Mouse (Mus musculus) lung, adult 2 months (tissue): ENCODE data around the gene Syn2. TPM values are rescaled to one million over a fixed set of nuclear protein-coding genes. Genes with fewer than 3 reads are reported as not detected.

Source experiments
- DNase-seq: peaks from one replicate; pipeline ENCODE4 v3.0.0; 2022
- H3K4me1 ChIP-seq: fragments of 200-500 bp; 2 replicates; pipeline ENCODE4 v1.6.1; 2011; ENCODE audit warnings: low read length; ENCODE audit not compliant: control insufficient read depth, insufficient read depth
- H3K4me3 ChIP-seq: fragments of 200-500 bp; replicated peaks from 2 replicates; pipeline ENCODE3; 2011; ENCODE audit warnings: low read depth, mild to moderate bottlenecking, control low read depth, low read length; ENCODE audit errors: extremely low read depth
- CTCF ChIP-seq: fragments of 200-500 bp; IDR thresholded peaks from 2 replicates; pipeline ENCODE4 v1.5.1; 2011; ENCODE audit warnings: mild to moderate bottlenecking, low read length, control low read depth; ENCODE audit not compliant: insufficient read depth
- POLR2A ChIP-seq: fragments of 200-500 bp; IDR thresholded peaks from 2 replicates; pipeline ENCODE4 v1.6.1; 2011; ENCODE audit warnings: low read depth, mild to moderate bottlenecking, control low read depth, low read length, borderline replicate concordance; ENCODE audit errors: extremely low read depth
- WGBS: fragments of 180-500 bp; shearing (Covaris S2); methylation state at CpG from one replicate; pipeline ENCODE4 v1.1.7; 2018; 5-methylcytosine and 5-hydroxymethylcytosine counted together
- polyA plus RNA-seq: library from polyadenylated mRNA; depleted of rRNA; stranded (reverse); fragments of >200 nt; gene quantifications from 2 replicates; pipeline ENCODE4 v1.2.3, GENCODE M21; 2012

Gene Syn2
- polyA plus RNA-seq, 1 experiment, result 11.5 TPM

GRCm38 (mm10) chr6:115267916-115268315, 133.2 kb downstream of the Syn2 start:
- 51% methylated on average over 2 of the region's 2 CpGs for WGBS
- no peaks in the 10 kb centered on the region for H3K4me1 ChIP-seq
- H3K4me3 ChIP-seq, result no peak overlapping the region
- DNase-seq, result peak; percentile 59
- peak; percentile 85 for TF ChIP-seq CTCF
- no peak for TF ChIP-seq POLR2A

DNA sequence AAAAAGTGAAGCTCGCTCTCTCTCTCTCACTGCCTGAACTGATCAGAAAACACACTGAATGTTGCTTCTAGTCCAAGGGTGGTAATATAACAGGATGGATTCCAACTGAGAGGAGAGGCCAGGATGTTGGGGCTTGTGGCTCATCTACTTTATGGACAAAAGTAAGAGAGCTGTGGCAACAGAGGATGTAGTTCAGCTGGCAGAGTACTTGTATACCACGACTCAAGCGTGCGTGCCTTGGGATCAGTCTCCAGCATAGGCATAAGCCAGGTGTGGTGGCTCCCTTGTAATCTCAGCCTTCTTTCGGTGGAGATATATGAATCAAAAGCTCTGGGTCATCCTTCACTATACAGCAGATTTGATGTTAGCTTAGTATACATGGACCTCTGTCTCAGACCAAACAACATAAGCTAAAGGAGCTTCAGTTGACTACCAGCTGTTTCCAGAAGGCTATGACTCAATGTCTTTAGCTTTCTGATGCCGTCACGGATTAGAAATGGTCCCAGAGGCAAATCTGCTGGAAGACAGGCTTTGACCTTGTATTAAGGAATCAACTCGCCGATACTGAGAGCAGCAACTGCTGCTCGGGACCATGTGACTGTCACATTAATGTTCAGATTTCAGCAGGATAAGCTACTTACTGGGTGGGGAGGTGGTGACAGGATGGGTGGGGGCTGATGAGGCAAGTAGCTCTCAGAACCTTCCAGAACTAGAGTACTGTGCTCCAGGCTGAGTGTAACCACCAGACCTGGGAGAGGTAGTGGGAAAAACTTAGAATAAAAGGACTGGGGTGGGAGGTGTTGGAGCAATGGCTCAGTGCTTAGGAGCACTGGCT, 134.1 kb downstream of the Syn2 start:
- no peak overlapping the region for H3K4me3 ChIP-seq
- no peak for TF ChIP-seq CTCF
- TF ChIP-seq POLR2A, result no peak
- H3K4me1 ChIP-seq, result no peaks in the 10 kb centered on the region
- no peak for DNase-seq
- 88% methylated on average over 10 of the region's 10 CpGs for WGBS

DNA sequence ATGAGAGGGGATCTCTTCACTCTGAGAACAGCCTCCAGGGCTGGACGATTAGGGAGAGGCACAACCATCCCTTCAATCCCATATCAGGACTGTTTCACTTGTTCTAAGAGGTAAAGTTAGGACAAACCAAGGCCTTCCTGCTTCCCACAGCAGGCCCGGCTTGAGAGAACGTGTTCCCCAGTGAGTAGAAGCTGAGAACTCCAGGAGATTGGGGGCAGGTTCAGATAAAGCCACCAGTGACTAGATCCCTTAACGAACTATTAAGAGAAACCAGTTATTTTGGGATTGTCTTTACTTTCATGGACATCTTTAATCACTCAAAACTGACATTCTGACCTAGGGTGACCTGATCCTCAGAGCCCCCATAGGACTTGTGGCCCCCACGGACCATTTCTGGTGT, 134.9 kb downstream of the Syn2 start:
- WGBS, result 69% methylated on average over 5 of the region's 5 CpGs
- no peak overlapping the region for H3K4me3 ChIP-seq
- H3K4me1 ChIP-seq, result no peaks in the 10 kb centered on the region
- TF ChIP-seq CTCF (no peak), POLR2A (no peak)
- DNase-seq, result no peak

GRCm38 (mm10) chr6:115270085-115270484, 135.4 kb downstream of the Syn2 start:
- no peak for DNase-seq
- WGBS, result 46% methylated on average over 2 of the region's 2 CpGs
- Histone ChIP-seq H3K4me3 (no peak overlapping the region), H3K4me1 (no peaks in the 10 kb centered on the region)
- TF ChIP-seq POLR2A, result no peak

DNA sequence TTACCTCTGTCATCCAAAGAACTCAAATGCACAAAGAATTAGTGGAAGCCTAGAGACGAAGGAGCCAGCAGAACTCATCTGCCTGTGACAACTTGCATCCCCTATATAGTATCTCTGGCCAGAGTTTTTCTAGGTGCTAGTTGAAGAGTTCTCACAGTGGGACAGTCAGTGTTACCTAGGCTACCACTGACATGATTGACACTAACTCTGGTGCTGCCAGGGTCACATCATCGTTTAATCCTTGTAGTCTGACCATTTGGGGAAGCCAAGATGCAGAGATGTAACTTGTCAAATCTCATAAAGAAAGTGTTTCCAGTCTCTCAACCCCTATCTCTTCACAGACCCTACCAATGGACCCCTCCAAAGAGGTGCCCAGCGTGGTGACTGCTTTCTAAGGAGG, 136.6 kb downstream of the Syn2 start:
- Histone ChIP-seq H3K4me1 (no peaks in the 10 kb centered on the region), H3K4me3 (no peak overlapping the region)
- WGBS, result 76% methylated on average over 3 of the region's 3 CpGs
- DNase-seq, result no peak
- TF ChIP-seq CTCF, result no peak
- TF ChIP-seq POLR2A, result no peak

DNA sequence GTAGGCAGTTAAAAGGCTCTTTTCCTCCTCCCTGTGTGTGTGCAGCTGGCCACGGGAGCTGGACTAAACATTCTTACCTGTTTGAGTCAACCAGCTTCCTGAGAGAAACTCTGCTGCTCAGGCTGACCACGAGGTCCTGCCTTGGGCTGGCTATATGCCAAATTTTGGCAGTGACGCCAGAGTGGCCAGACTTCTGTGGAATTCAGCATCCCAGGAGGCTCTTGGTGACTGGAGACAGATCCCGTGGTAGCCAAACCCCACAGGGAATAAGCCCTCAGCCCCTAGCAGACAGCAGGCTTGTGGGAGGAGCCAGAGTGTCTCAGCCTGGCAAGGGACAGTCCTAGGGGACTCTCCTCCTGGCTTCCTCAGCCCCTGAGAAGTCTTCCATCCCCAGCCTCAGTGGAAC, 137.2 kb downstream of the Syn2 start:
- 7% methylated on average over 4 of the region's 4 CpGs for WGBS
- Histone ChIP-seq H3K4me1 (no peaks in the 10 kb centered on the region), H3K4me3 (no peak overlapping the region)
- DNase-seq, result peak; percentile 33
- TF ChIP-seq CTCF (no peak), POLR2A (no peak)

- TF ChIP-seq CTCF (no peak), POLR2A (no peak)
- 83% methylated on average over 10 of the region's 10 CpGs for WGBS
- Histone ChIP-seq H3K4me1 (no peaks in the 10 kb centered on the region), H3K4me3 (no peak overlapping the region)
- DNase-seq, result no peak
These were observed 138.6 kb downstream of the Syn2 start for GRCm38 (mm10) chr6:115273346-115273745.

GRCm38 (mm10) chr6:115274705-115275104, 140.0 kb downstream of the Syn2 start:
- TF ChIP-seq POLR2A (no peak), CTCF (no peak)
- no peak overlapping the region for H3K4me3 ChIP-seq
- WGBS, result 56% methylated on average over 9 of the region's 9 CpGs
- H3K4me1 ChIP-seq, result no peaks in the 10 kb centered on the region
- no peak for DNase-seq

- DNase-seq, result no peak
- TF ChIP-seq CTCF (no peak), POLR2A (no peak)
- WGBS, result 78% methylated on average over 10 of the region's 10 CpGs
These were observed 140.6 kb downstream of the Syn2 start for GRCm38 (mm10) chr6:115275116-115275815.

DNA sequence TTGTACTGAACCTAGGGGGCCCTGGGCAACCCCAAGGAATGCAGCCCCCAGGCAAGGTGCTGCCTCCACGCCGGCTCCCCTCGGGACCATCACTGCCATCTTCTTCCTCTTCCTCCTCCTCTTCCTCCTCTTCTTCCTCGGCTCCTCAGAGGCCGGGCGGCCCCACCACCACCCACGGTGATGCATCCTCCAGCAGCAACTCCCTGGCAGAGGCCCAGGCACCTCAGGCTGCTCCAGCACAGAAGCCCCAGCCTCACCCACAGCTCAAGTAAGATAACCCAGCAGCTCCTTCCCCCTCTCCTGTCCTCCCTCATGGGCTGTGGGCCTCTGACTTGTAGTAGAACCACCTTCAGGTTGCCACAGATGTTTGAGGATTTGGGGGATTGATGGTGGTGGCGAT, 143.4 kb downstream of the Syn2 start:
- Histone ChIP-seq H3K4me3 (no peak overlapping the region), H3K4me1 (no peaks in the 10 kb centered on the region)
- TF ChIP-seq CTCF, result no peak
- no peak for TF ChIP-seq POLR2A
- 60% methylated on average over 8 of the region's 8 CpGs for WGBS
- no peak for DNase-seq

More at GRCm38 (mm10) chr6:115275116-115275815, 140.6 kb downstream of the Syn2 start:
- Histone ChIP-seq H3K4me3 (no peak overlapping the region), H3K4me1 (no peaks in the 10 kb centered on the region)
